Mouse (Mus musculus): ENCODE measurements around the gene Cnih3. TPM values are rescaled to one million over a fixed set of nuclear protein-coding genes. Genes with fewer than 3 reads are reported as not detected.

Gene Cnih3
- total RNA-seq, 2 experiments from 2014 or later, result not detected

- peak; percentile 67 for ATAC-seq (replicated peaks; ENCODE audit: low FRiP score, poor library complexity, severe bottlenecking)
These were observed 6.9 kb upstream of the Cnih3 start for GRCm38 (mm10) chr1:181345547-181345946.

- no peak for ATAC-seq (replicated peaks; ENCODE audit: low FRiP score, poor library complexity, severe bottlenecking)
These were observed 423 bp upstream of the Cnih3 start for GRCm38 (mm10) chr1:181352043-181352366.

DNA sequence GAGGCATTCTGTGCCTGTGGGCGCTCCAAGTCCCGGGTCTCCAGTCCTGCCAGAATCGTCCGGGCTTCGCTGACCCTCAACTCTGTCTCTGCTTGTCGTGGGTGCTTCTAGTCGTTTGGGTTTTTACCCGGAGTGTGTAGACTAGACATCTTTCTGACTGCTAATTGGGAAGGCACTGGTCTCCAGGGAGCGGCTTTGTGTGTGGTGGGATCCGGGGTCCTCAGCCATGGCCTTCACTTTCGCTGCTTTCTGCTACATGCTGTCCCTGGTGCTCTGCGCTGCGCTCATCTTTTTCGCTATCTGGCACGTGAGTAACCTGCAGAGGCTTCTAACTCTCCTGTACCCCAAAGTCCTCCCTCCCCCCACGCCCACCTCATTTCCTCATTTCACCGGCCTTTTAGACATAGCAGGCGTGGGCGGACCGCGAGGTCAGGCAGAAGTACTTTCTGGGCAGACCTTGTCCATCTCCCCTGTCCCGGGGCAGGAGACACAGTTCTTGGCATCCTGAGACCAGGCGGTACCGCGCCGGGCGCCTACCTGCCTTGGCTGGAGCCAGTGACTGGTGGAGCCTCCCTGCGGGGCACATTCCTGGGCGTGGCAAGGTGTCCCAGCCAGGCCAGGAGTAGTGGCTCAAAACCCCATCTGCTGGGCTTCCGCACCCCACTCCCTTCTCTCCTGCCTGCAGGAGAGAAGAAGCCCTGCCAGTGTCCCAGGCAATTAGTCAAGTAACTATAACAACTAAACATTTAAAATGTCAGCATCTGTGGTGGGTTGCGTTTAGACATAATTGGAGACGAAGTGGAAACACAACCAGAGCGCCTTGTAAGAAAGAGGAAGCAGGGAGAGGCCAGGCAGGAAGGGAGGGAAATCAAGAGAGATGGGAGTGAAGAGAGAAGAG is 1.0 kb downstream of the Cnih3 start:
- no peak for ATAC-seq (replicated peaks; ENCODE audit: low FRiP score, poor library complexity, severe bottlenecking)

- peak; percentile 53; the same call in 1 of the 2 replicates for ATAC-seq (replicated peaks; ENCODE audit: low FRiP score, poor library complexity, severe bottlenecking)
These were observed 3.3 kb downstream of the Cnih3 start for GRCm38 (mm10) chr1:181355683-181356082.

DNA sequence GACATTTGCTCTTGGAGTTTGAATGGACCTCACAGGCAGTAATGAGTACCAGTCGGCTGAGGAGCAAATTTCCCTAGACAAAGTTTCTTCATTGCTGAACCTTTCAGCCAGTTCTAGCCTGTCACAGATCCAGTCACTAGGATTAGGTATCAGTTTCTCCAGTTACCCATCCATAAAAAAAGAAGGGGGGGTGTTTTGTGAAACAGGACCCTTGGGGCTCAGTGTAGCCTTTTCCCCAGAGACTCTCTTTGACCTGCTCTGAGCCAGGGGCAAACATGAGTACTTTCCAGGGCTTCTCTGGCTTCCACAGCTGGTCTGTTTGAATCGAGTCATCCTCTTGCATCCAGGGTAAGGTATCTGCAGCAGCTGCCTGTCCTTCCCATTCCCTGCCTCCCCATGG is 5.4 kb downstream of the Cnih3 start:
- ATAC-seq (replicated peaks; ENCODE audit: low FRiP score, poor library complexity, severe bottlenecking), result no peak

DNA sequence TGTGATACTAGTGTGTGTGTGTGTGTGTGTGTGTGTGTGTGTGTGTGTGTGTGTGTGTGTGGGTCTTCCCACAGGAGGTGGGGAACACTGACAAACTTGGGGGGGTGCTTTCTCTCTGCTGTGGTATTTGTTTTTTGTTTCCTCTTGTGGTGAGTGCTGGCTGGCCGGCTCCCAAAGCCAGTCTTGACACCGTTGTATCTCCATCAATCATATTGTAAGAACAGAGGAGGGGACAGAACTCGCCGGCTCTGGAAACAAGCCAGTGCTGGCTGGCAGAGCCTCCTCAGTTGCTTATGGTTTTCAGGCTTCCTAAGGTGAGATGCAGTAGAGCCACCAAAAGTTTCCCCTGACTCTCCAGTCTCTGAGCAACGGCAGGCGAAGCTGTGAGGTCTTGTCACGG is 6.1 kb downstream of the Cnih3 start:
- ATAC-seq (replicated peaks; ENCODE audit: low FRiP score, poor library complexity, severe bottlenecking), result no peak

DNA sequence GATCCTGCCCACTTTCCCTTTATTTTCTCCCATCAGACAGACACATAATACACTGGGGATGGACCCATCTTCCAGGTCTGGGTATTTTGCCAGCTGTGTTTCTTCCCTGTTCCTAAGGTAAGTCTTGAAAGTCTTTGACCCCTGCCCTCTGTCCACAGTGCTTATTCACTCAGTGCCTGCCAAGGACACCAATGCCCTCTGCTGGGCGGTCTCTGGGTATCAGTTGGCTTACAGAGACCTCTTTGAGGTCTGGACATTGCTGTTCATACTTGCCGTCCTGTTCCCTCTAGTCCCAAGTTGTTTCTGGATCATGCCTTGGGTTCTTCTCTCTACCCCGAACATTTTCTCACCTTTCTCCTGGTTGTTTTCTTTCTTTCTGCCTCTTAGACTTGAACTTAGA is 8.3 kb downstream of the Cnih3 start:
- ATAC-seq (replicated peaks; ENCODE audit: low FRiP score, poor library complexity, severe bottlenecking), result no peak

DNA sequence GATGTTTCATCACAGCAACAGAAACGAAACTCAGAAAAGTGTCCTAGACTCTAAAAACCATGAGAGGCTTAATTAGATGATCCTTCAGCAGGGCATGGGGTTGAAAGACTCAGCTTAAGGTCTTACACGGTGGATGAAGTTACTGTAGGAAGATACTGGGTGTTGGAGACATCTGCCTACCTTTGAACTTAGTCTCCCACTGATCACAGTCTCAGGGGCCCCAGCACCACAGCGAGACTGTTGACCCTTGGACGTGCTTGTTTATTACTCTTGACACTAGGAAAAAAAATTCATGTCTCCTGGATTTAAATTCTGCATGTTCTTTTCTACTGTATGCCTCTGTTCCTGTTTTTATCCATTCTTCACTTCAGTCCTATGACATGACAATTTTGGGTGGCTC is 11.6 kb downstream of the Cnih3 start:
- no peak for ATAC-seq (replicated peaks; ENCODE audit: low FRiP score, poor library complexity, severe bottlenecking)

GRCm38 (mm10) chr1:181365376-181365775 is 12.9 kb downstream of the Cnih3 start:
- no peak for ATAC-seq (replicated peaks; ENCODE audit: low FRiP score, poor library complexity, severe bottlenecking)

GRCm38 (mm10) chr1:181368789-181369570 is 16.6 kb downstream of the Cnih3 start:
- ATAC-seq (replicated peaks; ENCODE audit: low FRiP score, poor library complexity, severe bottlenecking), result no peak

GRCm38 (mm10) chr1:181370370-181370769 is 17.9 kb downstream of the Cnih3 start:
- ATAC-seq (replicated peaks; ENCODE audit: low FRiP score, poor library complexity, severe bottlenecking), result no peak

DNA sequence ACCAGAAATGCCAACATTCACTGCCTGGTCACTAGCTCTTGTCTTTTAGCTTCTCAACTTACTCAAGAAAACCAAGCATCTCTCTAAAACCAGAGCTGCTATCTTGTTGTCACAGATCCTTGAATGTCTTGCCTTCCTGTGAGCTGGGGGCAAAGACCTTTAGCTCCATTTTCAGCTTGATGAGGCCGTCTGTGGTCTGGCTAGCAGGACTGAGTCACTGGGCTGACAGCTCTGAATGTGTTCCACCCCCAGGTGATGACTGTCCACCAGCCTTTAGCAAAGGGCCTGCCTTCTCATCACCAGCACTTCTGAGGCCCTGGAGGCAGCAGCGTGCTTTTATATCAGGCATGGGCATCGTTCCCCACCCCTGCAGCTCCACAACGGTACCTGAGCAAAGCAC is 18.8 kb downstream of the Cnih3 start:
- ATAC-seq (replicated peaks; ENCODE audit: low FRiP score, poor library complexity, severe bottlenecking), result no peak

GRCm38 (mm10) chr1:181372306-181372705 is 19.9 kb downstream of the Cnih3 start:
- no peak for ATAC-seq (replicated peaks; ENCODE audit: low FRiP score, poor library complexity, severe bottlenecking)

DNA sequence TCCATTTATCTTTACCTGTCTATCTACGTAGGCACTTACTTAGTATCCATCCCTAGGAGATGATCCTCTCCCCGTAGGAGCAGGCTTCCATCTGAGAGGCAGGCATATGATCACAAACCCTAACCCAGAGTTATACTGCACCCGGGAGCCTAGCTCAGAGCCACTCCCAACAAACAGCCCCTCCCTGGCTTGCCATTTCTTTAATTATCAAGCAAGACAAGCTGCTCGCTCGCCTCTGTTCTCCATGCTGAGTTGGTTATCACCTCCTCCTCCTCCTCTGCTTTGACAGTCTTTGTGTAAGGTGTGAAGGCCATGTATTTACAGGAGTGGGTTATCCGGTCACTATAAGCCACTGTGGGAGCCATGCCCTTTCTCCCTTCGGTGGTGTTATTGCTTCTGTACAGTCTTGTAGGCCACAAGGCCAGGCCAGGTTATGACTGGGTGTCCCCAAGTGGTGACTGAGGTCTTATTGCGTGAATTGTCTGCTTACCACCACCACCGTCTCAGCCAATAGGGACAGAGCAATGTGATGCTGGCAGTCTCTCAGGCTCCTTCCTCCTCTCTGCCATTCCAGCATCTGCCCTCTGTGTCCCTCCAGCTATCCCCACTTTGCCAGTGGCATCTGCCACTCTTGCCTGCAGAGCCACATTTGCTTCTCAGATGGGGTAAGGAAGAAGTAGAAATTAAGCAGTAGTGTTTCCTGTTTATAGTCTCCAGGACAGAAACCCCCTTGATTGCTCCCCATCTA is 22.4 kb downstream of the Cnih3 start:
- ATAC-seq (replicated peaks; ENCODE audit: low FRiP score, poor library complexity, severe bottlenecking), result no peak

DNA sequence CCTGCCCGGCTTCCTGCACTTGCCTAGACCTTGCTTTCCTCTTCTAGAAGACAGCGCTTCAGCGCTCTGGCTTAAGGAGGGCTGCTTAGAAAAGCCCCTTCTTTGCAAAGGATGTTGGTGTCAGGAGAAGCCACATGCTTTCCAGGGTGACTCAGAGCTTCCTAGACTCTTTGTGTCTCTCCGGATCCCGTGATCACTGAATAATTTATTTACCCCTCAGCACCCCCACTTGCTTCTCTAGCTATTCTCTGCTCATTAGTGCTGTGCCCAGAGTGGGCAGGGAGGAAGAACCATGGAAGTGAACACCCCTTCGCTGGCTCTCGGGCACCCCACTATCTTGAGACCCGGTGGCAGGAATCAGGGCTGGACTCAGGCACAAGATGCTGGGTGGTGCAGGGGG is 24.0 kb downstream of the Cnih3 start:
- ATAC-seq (replicated peaks; ENCODE audit: low FRiP score, poor library complexity, severe bottlenecking), result no peak

- peak; percentile 76 for ATAC-seq (replicated peaks; ENCODE audit: low FRiP score, poor library complexity, severe bottlenecking)
These were observed 27.2 kb downstream of the Cnih3 start for GRCm38 (mm10) chr1:181379664-181380063.

DNA sequence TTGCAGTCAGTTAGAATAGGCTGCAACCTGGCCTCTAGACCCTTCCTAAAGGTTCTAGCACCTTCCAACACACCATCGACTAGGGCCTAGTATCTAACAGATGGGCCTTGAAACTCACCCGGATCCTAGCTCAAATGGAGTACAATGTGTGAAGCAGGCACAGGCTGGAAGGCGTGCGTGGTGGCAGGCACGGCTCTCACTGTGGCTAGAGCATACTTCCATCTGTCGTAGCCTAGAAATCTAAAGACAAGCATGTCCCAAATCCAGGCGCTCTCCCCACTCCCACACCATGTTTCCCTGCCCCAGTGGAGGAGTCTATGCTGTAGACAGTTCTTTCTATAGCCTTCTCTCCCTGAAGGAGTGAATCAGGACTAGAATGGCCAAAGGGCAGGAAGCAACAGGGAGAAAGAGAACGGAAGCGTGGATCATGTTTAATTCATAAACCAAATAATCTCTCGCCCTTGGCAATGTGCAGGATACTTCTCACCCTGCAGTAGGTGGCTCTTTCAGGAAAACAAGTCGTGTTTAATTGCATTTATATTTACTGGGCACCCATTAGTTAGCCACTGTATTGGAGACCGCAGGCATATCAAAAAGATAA is 29.1 kb downstream of the Cnih3 start:
- ATAC-seq (replicated peaks; ENCODE audit: low FRiP score, poor library complexity, severe bottlenecking), result no peak

- no peak for ATAC-seq (replicated peaks; ENCODE audit: low FRiP score, poor library complexity, severe bottlenecking)
These were observed 36.8 kb downstream of the Cnih3 start for GRCm38 (mm10) chr1:181389264-181389663.

DNA sequence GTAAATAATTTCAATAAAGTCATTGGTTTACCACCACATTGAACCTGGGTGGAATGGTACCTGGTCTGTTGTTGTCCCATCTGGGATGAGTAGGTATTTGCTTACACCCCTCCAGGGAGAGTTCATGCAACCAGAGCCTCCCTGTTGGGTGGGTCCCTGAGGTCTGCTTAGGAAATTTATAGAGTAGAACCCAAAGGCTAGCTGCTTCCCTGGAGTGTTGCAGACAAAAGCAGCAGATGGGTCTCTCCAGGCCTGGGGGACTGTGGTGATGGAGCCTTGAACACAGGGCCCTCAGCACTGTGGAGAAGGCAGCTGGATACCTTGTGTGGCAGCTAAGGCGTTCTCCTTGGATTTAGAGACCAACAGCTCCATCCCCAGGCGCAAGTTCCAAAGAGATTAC is 40.1 kb downstream of the Cnih3 start:
- no peak for ATAC-seq (replicated peaks; ENCODE audit: low FRiP score, poor library complexity, severe bottlenecking)

Measured in erythroblast, adult 5-6 weeks (primary cell).